Mouse (Mus musculus): ENCODE measurements around the gene Unk.

DNA sequence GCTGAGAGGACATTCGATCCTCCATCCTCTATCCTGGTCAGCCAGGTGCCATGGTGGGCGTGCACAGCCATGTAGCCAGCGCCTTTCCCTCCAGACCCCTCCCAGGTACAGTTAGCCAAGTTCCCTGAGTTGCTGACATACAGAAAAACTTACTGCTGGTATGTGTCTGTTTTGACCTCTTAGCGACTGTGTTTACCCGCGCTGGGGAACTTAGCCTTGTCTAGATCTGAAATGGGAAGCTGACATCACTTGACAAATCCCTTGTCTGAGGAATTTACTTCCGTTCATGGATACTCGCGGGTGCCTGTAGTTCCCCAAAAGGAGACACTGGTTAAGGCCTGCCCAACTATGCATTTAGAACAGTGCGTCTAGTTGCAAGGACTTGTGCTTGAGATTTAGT lies 80.4 kb downstream of the Unk start:
- TF ChIP-seq POLR2A (IDR thresholded peaks at IDR 0.05; ENCODE audit: borderline replicate concordance, low read depth, low read length): no peak
- TF ChIP-seq CTCF (IDR thresholded peaks at IDR 0.05; ENCODE audit: low read depth, low read length): no peak
